Mouse (Mus musculus): ENCODE data around the gene Tldc2.

The Tldc2 gene

DNA sequence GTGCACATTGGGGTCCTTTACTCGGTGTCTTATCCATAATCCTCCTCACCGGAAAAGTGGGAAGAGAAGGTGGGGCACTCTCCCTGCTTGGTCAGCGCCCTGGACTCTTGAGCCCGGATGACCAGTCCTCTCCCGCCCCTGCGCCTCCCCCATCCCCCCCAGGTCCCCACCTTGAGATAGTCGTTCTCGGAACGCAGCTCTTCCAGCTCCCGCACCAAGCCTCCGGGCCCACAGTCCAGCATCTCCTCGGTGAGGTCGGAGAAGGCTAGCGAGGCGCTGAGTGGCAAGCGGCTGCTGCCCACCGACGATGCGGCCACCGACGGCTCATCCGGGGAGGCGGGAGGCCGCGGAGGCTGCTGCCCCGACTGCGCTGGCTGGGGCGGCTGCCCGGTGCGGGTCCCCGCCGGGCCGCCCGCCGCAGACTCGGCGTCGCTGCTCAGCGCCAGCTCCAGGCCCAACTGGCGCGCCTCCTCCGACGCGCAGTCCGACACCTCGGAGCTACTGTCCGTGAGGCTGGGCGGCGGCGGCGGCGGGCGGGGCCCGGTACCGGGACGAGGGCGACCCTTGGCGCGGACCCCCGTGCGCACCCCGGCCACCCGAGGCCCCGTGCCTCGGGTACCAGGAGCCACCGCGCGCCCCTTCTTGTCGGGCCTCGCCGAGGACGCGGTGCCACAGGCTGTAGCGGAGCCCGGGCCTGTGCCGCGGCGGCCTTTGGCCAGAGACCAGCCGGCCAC, 8.6 kb upstream of the Tldc2 start:
- no peak for DNase-seq (ENCODE audit: low spot score)

DNA sequence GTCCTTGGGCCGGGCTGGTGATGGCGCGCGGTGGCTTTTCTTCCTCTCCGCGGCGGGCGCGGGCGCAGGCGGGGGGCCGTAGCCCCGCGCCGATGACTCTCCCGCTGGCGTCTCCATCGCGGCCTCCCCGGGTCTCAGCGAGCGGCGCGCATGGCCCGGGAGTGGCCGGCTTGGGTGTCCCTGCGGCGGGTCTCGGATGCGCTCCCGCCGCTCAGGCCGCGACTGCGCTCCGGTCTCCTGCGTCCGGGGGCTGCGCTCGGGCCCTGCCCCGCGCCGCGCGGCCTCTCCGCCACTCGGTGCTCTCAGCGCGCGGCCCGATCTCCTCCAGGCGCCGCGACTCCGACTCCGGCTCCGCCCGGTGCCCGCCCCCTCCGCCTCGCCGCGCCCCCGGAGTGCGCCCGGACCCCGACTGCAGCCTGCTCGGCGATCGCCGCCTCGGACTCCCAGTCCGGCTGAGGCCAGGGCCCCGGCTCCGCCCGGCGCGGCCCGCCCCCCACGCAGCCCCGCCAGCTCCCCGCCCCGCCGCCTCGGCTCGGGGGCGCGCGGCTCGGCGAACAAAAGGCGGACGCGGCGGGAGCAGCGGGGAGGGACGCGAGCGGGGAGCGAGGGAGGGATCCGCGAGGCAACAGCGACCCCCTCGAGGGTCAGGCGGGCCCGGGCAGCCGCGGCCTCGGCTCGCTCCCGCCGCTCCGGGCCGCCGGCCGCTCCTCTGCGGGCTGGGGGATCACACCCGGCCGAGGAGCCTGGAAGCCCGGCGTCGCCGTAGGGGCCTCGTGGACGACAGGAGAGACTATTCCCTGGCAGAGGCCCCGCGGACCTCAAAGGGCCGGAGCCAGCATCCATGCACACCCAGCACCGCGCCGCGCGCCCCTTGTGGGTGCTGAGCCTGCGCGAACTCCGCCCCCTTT, 7.8 kb upstream of the Tldc2 start, which contains the start of gene Soga1:
Gene Soga1 (minus strand): TSS at position 462 of the 908 bp plus-strand sequence.
- DNase-seq (ENCODE audit: low spot score): peak; percentile 90

DNA sequence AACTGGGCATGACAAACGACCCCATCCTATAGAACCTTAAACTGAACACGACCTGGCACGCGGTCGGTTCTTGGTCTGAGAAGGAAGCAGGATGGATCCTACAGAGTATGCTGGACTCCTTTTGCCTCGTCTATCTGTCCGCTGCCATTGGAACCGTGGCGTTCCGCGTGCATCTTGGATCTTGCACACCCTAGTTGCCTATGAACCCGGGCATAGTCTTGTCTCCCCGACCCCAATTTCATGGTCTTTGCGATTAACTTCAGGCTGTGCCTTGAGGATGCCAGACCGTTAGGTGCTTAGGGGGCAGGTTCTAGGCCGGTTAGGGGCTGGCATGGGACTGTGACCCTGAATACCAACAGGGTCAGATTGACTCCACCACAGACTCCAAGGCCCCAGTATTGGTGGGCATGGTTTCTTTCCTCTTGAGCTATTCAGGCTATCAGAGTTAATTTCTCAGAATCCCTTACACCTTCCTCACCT, 7.1 kb upstream of the Tldc2 start:
- no peak for DNase-seq (ENCODE audit: low spot score)

DNA sequence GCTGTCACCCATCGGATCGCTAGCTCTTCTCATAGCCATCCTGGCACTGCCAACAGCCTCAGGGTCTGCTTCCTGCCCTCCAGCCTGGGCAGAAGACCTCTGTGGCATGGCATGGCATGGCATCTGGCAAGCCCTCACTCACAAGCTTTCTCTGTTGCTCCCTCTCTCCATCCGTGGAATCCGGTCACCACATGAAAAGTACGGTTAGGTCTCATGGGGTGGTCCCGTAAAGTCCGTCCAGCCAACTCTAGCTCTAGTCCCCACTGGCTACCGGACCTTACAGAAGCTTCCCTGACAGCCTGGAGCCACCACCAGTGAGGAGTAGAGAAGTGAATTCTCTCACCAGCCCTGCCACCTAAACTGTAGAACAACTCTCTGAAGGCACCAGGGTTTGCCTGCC, 5.5 kb upstream of the Tldc2 start:
- DNase-seq (ENCODE audit: low spot score): no peak

DNA sequence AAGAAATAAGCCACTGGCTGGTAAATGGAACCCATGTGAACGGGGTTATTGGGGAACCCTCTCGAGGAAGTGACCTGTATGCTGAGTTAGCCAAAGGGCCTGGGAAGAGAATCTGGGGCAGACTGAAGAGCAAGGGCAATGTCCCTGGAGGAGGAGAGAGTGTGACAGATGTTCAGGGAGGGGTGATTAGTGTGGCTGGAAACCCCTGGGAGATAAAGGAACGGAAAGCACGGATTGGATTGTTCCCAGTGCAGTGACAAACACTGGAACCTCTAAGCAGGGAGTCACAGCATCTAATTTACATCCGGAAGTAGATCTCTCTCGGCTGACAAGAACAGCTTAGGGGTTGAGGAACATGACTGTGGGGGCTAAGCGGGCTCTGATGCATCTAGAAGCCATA, 4.9 kb upstream of the Tldc2 start:
- DNase-seq (ENCODE audit: low spot score): no peak

DNA sequence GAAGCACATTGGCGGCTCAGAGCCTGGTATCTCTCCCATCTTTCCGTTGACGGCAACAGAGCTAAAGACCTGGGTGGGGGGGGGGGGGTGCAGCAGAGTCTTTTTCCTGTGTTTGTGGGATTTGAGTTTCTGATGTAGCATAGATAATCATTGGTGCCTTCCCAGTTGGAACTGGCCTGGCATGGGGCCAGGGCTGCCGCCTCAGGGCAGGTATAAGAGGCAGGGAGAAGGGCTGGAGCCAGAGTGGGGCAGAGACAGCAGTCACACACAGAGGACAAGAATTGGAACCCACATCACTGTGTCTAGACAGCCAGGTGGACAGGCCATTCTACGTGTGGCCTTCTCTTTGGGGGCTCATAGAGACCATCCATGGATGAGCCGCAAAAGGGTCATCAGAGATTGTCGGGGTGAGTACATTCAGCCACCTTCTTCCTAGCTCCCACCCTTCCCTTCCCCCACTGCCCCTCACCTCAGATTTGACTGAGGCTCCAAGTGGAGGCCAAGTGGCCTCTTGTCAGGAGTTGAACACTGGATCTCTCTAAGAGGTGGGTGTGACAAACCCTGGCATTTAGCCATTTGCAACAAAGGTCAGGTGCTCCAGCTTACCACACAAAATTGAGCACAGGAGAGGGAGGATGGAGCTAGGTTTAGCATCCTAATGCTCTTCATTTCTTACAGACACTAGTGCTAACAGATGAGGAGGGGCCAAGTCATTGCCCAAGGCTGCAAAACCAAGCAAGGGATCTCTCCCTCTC, 1.8 kb upstream of the Tldc2 start:
- DNase-seq (ENCODE audit: low spot score): no peak

DNA sequence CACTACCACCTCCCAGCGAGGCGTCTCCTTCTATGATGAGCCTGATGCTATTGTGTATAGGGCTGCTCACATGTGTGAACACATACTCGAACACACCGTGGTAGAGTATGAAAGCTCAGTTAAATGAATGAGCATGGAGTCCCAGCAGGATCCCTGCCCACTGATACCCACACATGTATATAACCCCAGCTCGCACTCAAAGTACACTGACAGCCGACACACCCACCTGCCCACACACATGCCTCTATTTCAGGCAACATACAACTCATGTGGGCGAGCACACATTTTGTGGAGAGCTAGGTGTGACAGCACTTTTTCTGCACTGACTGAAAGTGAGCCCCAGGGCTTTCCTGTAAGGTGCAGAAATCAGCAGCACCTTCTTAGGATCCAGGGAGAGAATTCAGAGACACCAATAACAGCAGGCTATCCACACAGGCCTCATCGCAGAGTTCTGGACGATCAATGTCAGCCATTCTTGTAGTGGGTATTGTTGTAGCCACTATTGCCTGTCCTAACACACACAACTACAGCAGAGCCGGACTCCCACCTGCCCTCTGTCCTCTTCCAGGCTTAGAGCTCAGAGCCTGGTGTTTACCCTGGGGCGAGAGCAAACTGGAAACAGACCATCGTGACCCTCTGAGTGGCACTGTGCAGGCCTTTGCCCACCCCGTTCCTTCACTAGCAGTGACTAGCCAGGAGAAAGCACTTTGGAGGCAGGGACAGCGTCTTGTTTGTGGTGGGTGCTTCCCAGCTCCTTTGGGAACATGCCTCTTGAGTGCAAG, 872 bp downstream of the Tldc2 start:
- no peak for DNase-seq (ENCODE audit: low spot score)

DNA sequence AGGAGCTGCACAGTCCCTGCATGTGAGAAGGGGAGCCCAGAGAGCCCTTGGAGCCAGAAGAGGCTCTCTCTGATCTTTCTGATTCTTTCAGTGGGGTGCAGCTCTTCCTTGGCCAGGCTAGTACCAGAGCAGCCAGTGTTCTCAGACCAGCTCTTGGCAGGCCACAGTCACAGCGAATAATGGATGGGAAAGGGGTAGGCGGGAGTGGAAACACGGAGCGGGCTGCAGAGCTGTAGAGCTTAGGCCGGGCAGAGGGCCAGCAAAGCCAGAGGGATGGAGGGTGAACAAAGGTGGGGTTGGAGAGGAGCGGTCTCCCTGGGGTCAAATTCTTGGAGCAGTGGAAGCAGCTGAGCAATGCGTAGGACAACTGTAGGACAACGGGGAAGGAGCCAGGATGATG, 5.2 kb downstream of the Tldc2 start:
- DNase-seq (ENCODE audit: low spot score): no peak

DNA sequence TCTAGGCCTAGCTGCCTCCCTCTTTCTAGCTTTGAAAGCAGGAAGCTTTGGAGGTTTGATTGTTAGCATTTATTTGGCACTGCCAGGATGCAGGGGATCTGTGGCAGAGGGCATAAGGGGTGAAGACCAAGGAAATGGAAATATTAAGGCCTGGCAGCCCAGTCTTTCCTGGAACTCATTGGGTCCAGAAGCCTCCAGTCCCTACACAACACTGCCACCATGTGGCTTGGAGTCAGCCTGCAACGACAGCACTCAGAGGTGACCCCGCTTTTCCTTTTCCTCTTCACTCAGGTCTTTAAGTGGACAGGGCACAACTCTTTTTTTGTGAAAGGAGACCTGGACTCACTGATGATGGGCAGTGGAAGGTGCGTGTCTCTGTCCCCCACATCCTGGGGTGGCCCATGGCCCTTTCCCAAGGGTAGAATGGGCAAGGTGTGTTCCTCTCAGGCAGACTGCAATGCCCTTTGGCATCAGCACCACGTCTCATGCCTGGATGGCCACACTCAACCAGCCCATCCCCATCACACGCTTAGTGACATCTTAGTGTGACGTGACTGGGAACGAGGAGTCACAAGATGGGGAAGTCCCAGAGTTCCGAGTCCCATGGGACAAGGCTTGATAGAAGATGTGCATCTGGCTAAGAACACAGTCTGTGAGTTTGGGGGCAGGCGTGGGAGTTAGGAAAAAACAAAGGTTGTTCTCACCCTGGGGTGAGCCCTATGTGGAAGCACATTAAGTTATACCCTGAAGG, 8.3 kb downstream of the Tldc2 start:
- DNase-seq (ENCODE audit: low spot score): peak; percentile 71

DNA sequence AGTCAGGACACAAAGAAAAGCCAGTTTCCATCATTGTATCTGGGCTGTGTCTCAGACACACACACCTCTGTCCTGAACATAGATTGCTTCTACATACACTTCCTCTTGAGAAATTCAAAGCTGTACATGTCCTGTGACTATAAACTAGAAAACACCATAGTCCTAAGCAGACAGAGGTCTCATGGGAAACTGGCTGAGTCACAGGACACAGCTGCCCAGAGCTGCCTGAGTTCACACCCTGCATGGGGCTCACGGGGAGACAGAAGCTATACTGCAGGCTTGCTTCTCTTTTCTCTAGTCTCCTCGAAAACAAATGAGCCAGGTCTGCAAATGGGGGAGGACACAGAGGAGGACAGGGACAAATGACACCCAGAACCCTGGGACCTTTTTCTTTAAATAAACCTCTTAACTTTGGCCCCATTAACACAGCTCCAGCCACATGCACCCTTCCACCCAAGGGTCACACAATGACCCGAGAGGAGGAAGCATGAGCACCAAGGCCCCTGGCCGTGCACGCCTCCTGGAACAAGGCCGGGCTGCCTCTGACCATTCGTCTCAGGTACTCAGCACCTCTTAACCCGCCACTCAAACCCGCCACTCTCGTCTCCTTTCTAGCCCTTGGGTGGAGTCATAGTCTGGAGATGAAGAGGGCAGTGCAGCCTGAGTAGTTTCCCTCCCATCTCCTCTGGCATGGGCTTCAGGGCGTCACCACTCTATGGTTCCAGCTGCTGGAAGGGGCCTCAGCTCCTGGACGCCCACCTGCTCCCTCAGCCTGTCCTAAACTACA, 12.9 kb downstream of the Tldc2 start:
- peak; percentile 33 for DNase-seq (ENCODE audit: low spot score)

DNA sequence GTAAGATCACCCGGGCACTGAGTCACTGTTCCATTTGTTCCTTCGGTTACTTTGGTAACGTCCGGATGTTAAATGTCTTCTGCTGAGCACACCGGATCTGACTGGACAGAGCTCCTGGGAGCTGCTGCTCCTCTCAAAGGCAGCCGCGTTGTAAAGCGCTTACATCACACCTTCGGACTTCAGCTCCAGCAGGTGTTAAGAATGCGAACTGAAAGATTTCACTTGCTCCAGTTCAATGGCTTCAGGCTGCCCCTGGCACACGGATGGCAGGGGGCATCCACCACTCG, 13.4 kb downstream of the Tldc2 start:
- no peak for DNase-seq (ENCODE audit: low spot score)

DNA sequence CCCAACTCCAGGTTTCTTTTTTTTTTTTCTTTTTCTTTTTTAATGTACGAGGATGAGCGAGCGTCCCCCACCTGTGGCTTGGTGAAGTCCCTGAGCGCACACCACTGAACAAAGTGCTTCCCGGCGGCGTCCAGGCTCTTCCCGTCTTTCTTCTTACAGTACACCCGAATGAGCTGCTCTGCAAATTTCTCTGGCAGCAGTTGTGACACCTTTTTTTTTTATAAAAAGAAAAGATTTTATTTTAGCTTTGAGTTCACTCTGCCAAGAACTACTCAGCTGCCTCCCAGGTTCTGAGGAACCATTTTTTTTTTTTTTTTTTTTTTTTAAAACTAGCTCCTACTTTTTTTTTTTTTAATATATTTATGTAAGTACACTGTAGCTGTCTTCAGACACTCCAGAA, 14.8 kb downstream of the Tldc2 start:
- DNase-seq (ENCODE audit: low spot score): no peak

DNA sequence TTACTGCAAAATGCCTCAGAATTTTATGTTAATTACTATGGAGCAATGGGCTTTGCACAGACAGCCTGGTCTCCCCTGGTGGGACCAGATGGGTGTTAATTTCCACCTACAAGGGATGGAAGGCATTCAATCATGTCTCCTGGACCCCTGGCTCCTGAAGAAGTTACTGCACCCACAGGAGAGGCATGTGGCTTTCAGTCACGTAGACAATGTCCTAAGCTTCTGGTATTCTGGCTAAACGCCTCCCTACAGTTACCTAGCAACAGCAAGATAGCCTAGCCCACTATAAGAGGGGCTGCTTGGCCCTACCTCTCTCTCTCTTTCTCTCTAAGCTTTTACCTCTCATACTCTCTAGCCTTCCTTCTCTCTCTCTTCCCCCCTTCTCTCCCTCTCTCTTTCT, 15.4 kb downstream of the Tldc2 start:
- DNase-seq (ENCODE audit: low spot score): no peak

DNA sequence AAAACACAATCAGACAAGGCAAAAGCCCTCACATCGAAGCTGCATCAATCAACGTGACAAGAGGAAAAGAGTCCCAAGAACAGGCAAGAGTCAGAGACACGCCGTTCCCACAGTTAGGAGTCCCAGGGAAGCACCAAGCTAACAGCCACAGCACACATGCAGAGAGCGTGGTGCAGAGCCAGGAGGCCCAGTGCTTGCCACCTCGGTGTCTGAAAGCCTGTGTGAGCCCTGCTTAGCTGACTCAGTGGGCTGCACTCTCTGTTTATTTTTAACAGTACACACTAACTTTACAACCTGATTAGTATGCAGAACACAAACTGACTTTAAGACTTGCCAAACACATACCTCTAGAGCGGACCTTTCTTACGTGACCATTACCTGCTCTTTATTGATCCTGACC, 17.6 kb downstream of the Tldc2 start:
- no peak for DNase-seq (ENCODE audit: low spot score)

DNA sequence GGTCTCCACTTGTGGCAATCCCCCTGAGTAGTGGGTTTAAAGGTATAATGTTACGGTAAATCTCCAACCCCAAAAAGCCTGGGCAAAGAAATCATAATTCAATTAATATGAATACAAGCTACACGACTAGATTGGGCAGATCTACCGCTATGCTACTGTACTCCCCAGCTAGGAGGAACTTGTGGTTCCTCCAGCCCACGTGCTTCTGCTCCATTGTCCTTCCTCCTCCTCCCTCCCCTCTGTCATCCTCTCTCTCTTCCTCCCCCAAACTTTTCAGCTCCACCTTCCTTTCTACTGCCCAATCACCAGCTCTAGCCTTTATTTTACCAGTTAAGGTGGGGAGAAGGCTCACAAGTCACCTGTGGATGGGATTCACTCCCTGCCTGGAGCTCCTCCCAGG, 21.4 kb downstream of the Tldc2 start:
- DNase-seq (ENCODE audit: low spot score): no peak

DNA sequence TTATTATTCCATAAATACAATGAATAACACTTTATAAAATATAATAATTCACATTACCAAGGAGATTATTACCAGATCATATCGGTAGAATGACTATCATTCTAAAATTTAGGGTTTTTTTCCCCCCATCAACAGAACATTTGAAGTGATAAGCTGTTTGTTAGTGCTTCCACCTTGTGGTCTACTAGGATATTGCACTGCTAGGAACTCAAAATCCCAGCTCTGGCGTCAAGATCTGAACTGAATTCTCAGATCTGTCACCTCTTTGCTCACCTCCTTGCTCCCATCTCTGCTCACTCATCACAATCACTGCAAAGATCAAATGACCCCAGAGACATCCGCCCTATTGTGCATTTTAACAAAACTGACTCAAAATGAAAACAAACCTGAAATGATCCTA, 30.1 kb downstream of the Tldc2 start:
- peak; percentile 63 for DNase-seq (ENCODE audit: low spot score)

DNA sequence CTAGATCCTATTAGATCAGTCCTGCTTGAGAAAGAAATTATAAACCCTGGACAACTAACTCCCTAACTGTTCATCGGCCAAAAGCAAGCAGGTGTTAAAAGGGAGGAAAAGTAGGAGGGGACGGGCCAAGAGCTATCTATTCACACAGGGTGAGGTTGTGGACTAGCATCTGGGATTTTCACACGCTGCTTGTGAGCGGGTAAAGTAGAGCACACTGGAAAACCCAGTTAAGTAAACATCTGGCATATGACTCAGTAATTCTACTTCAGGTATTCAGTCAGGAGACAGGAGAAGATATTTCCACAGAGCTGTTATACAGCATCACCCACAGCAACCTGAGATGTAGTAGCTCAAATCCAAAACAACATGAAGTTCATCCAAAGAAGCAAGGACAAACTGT, 31.7 kb downstream of the Tldc2 start:
- no peak for DNase-seq (ENCODE audit: low spot score)

DNA sequence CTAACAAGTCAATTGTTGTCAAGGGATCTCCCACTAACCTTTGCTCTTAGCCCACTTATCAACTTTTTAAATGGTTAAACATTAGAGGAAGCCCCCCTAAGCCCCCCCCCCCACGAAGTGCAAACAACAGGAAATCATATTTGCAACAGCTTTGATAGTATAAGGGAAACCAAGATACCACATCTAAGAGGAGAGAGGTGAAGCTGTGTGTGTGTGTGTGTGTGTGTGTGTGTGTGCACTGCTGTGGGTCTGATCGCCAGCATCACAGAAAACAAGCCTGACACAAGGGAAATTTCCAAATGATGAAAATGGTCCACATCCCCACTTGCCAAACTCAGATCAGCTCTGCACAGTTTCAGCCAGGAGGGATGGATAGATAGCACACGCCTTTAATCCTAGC, 32.2 kb downstream of the Tldc2 start:
- no peak for DNase-seq (ENCODE audit: low spot score)

DNA sequence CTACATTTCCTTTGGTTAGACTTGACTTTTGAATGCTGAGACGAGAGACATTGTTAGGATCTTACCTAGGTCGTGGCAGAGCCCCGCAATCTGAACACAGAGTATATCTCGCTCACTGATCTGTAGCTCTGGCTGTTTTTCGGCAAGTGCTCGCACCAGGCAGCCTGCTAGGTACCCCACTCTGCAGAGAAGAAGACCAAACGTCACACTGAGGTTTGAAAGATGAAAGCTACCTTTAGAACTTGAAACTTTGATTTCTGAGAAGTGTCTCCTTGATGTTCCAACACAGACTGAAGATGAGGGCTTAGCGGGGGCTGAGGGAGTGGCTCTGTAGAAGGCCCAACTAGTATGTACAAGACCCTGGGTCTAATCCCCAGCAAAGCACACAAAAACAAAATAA, 34.9 kb downstream of the Tldc2 start:
- no peak for DNase-seq (ENCODE audit: low spot score)

DNA sequence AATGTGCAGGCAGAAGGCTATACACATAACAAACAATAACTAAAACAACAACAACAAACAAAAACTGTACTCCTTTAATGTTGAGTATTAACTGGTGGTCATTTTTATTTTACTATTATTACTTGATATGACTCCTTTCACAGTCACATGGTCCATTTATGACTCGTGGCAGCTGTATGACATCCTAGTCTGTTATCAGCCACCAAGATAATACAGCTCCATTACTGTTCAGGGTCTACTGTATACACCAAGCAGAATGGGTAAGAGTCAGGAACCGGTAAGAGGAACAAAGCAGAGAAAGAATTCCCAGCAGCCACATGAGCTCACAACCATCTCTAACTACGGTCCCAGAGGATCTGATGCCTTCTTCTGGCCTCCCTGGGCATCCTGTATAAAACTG, 38.4 kb downstream of the Tldc2 start:
- no peak for DNase-seq (ENCODE audit: low spot score)

All from MN1 (cell line).